Mouse (Mus musculus) small intestine, adult 2 months (tissue): ENCODE results near the gene Gm8677.
"Not testable (repeated sequence)": the region's sequence is repeated elsewhere in the genome, so short reads cannot be mapped to it uniquely, and the experiment has no call there.

ENCODE experiments used
- CTCF ChIP-seq: fragments of 200-500 bp; IDR thresholded peaks from 2 replicates; pipeline ENCODE4 v1.5.1; 2012; ENCODE audit warnings: low read depth, mild to moderate bottlenecking, control low read depth, inconsistent platforms, low read length, moderate library complexity, mixed read lengths; ENCODE audit not compliant: insufficient replicate concordance, insufficient read length; ENCODE audit errors: extremely low read depth
- POLR2A ChIP-seq: fragments of 200-500 bp; IDR thresholded peaks from 2 replicates; pipeline ENCODE4 v1.6.1; 2012; ENCODE audit warnings: low read depth, mild to moderate bottlenecking, control low read depth, inconsistent platforms, low read length, moderate library complexity

- TF ChIP-seq CTCF, POLR2A: not testable (repeated sequence)
Measured at GRCm38 (mm10) chr7:22499578-22499977, 35.1 kb downstream of the Gm8677 start, which contains the start of gene Vmn1r151.
